Mouse (Mus musculus) spleen, adult 2 months (tissue): ENCODE measurements around the gene Kdelr1.

ENCODE experiments used
- CTCF ChIP-seq: fragments of 200-500 bp; IDR thresholded peaks from 2 replicates; pipeline ENCODE4 v1.5.1; 2011; ENCODE audit warnings: mild to moderate bottlenecking, inconsistent platforms; ENCODE audit not compliant: insufficient read depth, insufficient read length, insufficient replicate concordance; ENCODE audit errors: extremely low read depth
- POLR2A ChIP-seq: fragments of 200-500 bp; IDR thresholded peaks from 2 replicates; pipeline ENCODE4 v1.6.1; 2011; ENCODE audit warnings: low read depth, low read length, inconsistent platforms

- TF ChIP-seq POLR2A (no peak), CTCF (no peak)
Measured at GRCm38 (mm10) chr7:45920583-45921241, 48.1 kb downstream of the Kdelr1 start.
